Mouse (Mus musculus) G1E (cell line): ENCODE data around the gene Olfr1445. TPM values are rescaled to one million over a fixed set of nuclear protein-coding genes. Genes with fewer than 3 reads are reported as not detected.

Experiments
- ATAC-seq: 2 replicates; pipeline ENCODE4 v1.8.0; 2016; ENCODE audit warnings: mild to moderate bottlenecking; ENCODE audit not compliant: insufficient number of reproducible peaks, poor library complexity, low FRiP score, severe bottlenecking; ENCODE audit errors: extremely low read depth
- DNase-seq: peaks from one replicate; pipeline ENCODE4 v3.0.0; 2012; ENCODE audit warnings: low spot score
- H3K27me3 ChIP-seq: 2 replicates; pipeline ENCODE4 v1.6.1; 2012; ENCODE audit warnings: mild to moderate bottlenecking, low read length, inconsistent platforms; ENCODE audit not compliant: insufficient read depth
- H3K36me3 ChIP-seq: replicated peaks from 2 replicates; pipeline ENCODE3; 2012; ENCODE audit warnings: mild to moderate bottlenecking, inconsistent platforms
- H3K4me1 ChIP-seq: 2 replicates; pipeline ENCODE4 v1.6.1; 2012; ENCODE audit warnings: low read depth, low read length, inconsistent platforms, mixed read lengths; ENCODE audit not compliant: insufficient read depth
- H3K4me3 ChIP-seq: 2 replicates; pipeline ENCODE4 v1.5.1; 2012; ENCODE audit warnings: low read depth, mild to moderate bottlenecking, inconsistent platforms, low read length, moderate library complexity, mixed read lengths
- H3K9me3 ChIP-seq: replicated peaks from 2 replicates; pipeline ENCODE4 v1.6.1; 2012; ENCODE audit warnings: inconsistent platforms
- CTCF ChIP-seq: IDR thresholded peaks from 2 replicates; pipeline ENCODE4 v1.5.1; 2012; ENCODE audit warnings: low read depth, low read length, inconsistent platforms, mixed read lengths
- GATA1 ChIP-seq: IDR thresholded peaks from 2 replicates; pipeline ENCODE4 v1.6.1; 2012; ENCODE audit warnings: borderline replicate concordance, low read length, inconsistent platforms, mixed read lengths
- GATA2 ChIP-seq: IDR thresholded peaks from 2 replicates; pipeline ENCODE4 v1.6.1; 2012; ENCODE audit warnings: low read depth, low read length, inconsistent platforms, borderline replicate concordance
- POLR2AphosphoS5 ChIP-seq: IDR thresholded peaks from 2 replicates; pipeline ENCODE4 v1.6.1; 2012; ENCODE audit warnings: low read depth, low read length, inconsistent platforms; ENCODE audit not compliant: insufficient replicate concordance
- TAL1 ChIP-seq: conservative IDR thresholded peaks from 2 replicates; pipeline ENCODE4 v1.6.1; 2012; ENCODE audit warnings: low read depth, low read length, inconsistent platforms, mixed read lengths
- polyA plus RNA-seq: library from polyadenylated mRNA; stranded (reverse); fragments of >175 nt; gene quantifications from 2 replicates; pipeline ENCODE4 v1.2.3, GENCODE M21; 2012
- total RNA-seq, 2 experiments: library from RNA; stranded (forward) in 1 of 2; stranded (reverse) in 1 of 2; fragments of 200-1000 nt in 1 of 2; fragments of >200 nt in 1 of 2; fragmentation: Nextera tagmentation in 1 of 2; gene quantifications; 2 replicates each; pipeline ENCODE4 v1.2.3; 2014 to 2017

Olfr1445 gene
- total RNA-seq (2014; fragmentation: Nextera tagmentation) (not detected in 2 replicates), total RNA-seq (2017) (not detected in 2 replicates), polyA plus RNA-seq (not detected in 2 replicates)

GRCm38 (mm10) chr19:12883555-12883954 lies at the start of gene Olfr1445:
Gene Olfr1445 (plus strand): TSS chr19:12883855.
- H3K4me3 ChIP-seq: no peak within 1 kb of the TSS
- no peaks in the 10 kb centered on the region for H3K27me3 ChIP-seq
- no peaks in the 10 kb centered on the region for H3K36me3 ChIP-seq
- H3K4me1 ChIP-seq: no peaks in the 10 kb centered on the region
- H3K9me3 ChIP-seq: no peaks in the 10 kb centered on the region
- no peak for DNase-seq
- TF ChIP-seq POLR2AphosphoS5 (no peak), CTCF (no peak), GATA1 (no peak), TAL1 (no peak), GATA2 (no peak)
- no peak for ATAC-seq

DNA sequence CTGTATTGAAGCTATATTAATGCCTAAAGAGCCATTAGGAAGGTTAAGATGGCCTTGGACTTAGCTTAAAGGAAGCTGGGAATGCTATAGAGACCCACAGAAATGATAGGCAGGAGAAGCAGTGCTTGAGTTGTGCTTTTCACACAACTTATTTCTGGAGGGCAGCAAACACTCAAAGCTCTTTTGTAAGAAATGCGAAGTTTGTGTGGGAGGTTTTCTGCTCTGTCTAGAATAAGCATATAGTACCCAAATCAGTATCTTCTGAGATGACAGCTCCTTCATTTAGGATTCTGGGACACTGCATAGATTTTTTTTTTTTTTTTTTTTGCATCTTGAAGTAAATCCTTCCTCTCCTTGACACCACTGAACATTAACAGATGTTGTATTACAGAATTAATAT lies 45.1 kb upstream of the Olfr1445 start:
- Histone ChIP-seq H3K9me3 (no peaks in the 10 kb centered on the region), H3K4me1 (no peaks in the 10 kb centered on the region), H3K27me3 (no peaks in the 10 kb centered on the region), H3K4me3 (no peak overlapping the region), H3K36me3 (no peaks in the 10 kb centered on the region)
- ATAC-seq: no peak
- TF ChIP-seq GATA1: no peak
- TF ChIP-seq CTCF: no peak
- TF ChIP-seq TAL1: no peak
- TF ChIP-seq GATA2: no peak
- no peak for TF ChIP-seq POLR2AphosphoS5
- DNase-seq: no peak

DNA sequence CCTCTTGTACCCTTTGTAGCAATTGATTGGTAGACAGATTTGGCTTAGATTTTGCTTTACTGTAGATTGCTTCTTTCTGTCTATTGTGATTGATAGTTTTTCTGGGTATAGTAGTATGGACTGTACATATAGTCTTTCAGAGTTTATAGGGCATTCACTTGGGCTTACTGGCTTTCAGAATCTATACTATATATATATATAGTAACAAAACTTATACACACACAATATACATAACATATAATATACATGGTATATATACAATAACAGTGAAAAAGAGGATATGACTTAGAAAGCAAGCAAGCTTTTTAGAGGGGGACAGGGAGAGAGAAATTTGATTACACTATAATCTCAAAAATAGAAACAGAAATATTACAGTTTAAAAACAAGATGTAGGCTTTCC lies 37.3 kb upstream of the Olfr1445 start, which contains the start of gene Gm5244:
TSS of gene Gm5244 (plus strand) at position 301 of the 400 bp plus-strand sequence.
- no peak for ATAC-seq

DNA sequence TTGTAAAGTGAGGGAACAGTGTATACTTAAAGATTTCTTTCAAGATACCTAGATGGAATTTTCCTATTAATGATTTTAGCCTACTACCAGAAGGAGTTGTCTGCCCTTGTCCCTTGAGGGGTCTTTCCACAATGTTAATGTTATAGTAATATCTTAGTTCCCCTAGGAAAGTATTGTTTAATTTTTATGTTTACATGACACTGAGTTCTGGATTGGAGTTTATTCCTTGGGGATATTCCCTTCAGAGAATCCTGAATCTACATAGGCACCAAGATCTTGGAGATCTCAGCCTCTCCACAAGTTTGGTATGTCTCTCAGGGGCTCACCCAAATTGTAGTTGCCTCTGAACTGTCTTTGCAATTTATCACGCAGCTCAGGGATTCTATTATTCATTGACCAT lies 26.7 kb upstream of the Olfr1445 start, which contains the start of gene Olfr1444:
TSS of gene Olfr1444 (plus strand) at position 301 of the 400 bp plus-strand sequence.
- Histone ChIP-seq H3K36me3 (no peaks in the 10 kb centered on the region), H3K4me3 (no peak within 1 kb of the TSS), H3K9me3 (no peaks in the 10 kb centered on the region), H3K4me1 (no peaks in the 10 kb centered on the region), H3K27me3 (0 out of 2 replicates have a peak, but pooled peaks cover 2% of the 10 kb centered on the region)
- no peak for DNase-seq
- no peak for ATAC-seq
- no peak for TF ChIP-seq CTCF
- no peak for TF ChIP-seq GATA1
- TF ChIP-seq POLR2AphosphoS5: no peak
- no peak for TF ChIP-seq TAL1
- TF ChIP-seq GATA2: no peak

More for the DNA sequence above, 37.3 kb upstream of the Olfr1445 start, which contains the start of gene Gm5244:
- Histone ChIP-seq H3K4me3 (no peak within 1 kb of the TSS), H3K9me3 (no peaks in the 10 kb centered on the region), H3K27me3 (peaks cover 4% of the 10 kb centered on the region; the same call in 1 of the 2 replicates), H3K36me3 (no peaks in the 10 kb centered on the region), H3K4me1 (no peaks in the 10 kb centered on the region)
- TF ChIP-seq GATA2: no peak
- no peak for TF ChIP-seq CTCF
- TF ChIP-seq TAL1: no peak
- no peak for TF ChIP-seq POLR2AphosphoS5
- TF ChIP-seq GATA1: no peak
- no peak for DNase-seq

- H3K36me3 ChIP-seq: no peaks in the 10 kb centered on the region
- ATAC-seq: no peak
- H3K4me1 ChIP-seq: no peaks in the 10 kb centered on the region
- no peak within 1 kb of the TSS for H3K4me3 ChIP-seq
- DNase-seq: no peak
- no peaks in the 10 kb centered on the region for H3K9me3 ChIP-seq
- H3K27me3 ChIP-seq: no peaks in the 10 kb centered on the region
- TF ChIP-seq GATA2 (no peak), CTCF (no peak), TAL1 (no peak), POLR2AphosphoS5 (no peak), GATA1 (no peak)
These were observed 9.8 kb downstream of the Olfr1445 start, which contains the start of gene Olfr1446 for GRCm38 (mm10) chr19:12893424-12893823. Gene Olfr1446 (minus strand): TSS chr19:12893524.

GRCm38 (mm10) chr19:12903643-12904042 lies 20.0 kb downstream of the Olfr1445 start, which contains the start of gene Olfr1447:
Gene Olfr1447 (minus strand): TSS chr19:12903743.
- Histone ChIP-seq H3K9me3 (no peaks in the 10 kb centered on the region), H3K4me3 (no peak within 1 kb of the TSS), H3K36me3 (no peaks in the 10 kb centered on the region), H3K4me1 (no peaks in the 10 kb centered on the region), H3K27me3 (no peaks in the 10 kb centered on the region)
- TF ChIP-seq GATA1 (no peak), CTCF (no peak), POLR2AphosphoS5 (no peak), TAL1 (no peak)
- no peak for DNase-seq
- ATAC-seq: no peak
